Mouse (Mus musculus) CD4-positive helper T cell, adult 2 months (primary cell): ENCODE results near the gene Phospho1.
"Not testable (repeated sequence)": the region's sequence is repeated elsewhere in the genome, so short reads cannot be mapped to it uniquely, and the experiment has no call there.

Experiments used
- DNase-seq: peaks from one replicate; pipeline ENCODE4 v3.0.0-alpha.2; 2012; ENCODE audit warnings: low read depth, missing footprints, low spot score

Phospho1 gene

GRCm38 (mm10) chr11:95859468-95859855 lies 35.2 kb downstream of the Phospho1 start:
- peak; percentile 76 for DNase-seq

GRCm38 (mm10) chr11:95860071-95860490 lies 35.8 kb downstream of the Phospho1 start:
- DNase-seq: no peak

- no peak for DNase-seq
Observed at GRCm38 (mm10) chr11:95861397-95861796, 37.1 kb downstream of the Phospho1 start.

DNA sequence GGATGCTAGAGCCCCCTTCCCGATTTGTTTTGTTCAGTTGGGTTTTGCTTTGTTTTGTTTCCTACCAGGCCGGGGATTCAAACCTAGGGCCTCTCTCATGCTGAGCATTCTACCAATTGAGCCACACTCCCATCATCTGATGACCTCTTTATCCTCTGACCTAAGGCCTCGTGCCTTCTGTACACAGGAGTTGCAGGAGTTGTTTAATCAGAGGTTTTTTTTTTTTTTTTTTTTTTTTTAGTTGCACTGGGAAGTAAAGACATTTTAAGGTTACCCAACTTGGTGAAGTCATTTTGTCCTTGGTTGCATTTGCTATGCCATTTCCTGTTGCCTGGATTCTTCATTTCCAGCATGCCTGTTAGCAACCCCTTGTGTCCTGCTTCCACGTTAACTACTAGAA lies 45.1 kb downstream of the Phospho1 start:
- no peak for DNase-seq

- no peak for DNase-seq
Observed at GRCm38 (mm10) chr11:95869918-95870470, 45.7 kb downstream of the Phospho1 start.

- DNase-seq: peak; percentile 23
Observed at GRCm38 (mm10) chr11:95875804-95876203, 51.5 kb downstream of the Phospho1 start.

DNA sequence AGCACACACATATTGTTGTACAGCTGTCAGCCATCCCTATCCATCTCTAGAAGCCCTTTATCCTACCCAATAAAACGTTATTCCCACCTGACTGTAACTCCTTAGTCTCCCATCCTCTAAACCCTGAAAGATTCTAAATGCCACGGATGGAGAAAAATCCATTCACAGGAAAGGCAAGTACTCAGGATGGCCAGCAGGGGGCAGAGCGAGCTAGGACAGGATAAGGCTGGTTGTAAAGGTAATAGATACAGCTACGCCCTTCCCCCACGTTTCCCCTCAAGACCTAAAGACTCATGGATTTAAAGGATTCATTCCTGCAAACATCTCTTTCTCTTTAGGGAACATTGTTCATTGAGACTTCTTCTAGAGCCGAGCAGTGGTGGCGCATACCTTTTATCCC lies 52.0 kb downstream of the Phospho1 start:
- peak; percentile 58 for DNase-seq

- DNase-seq: not testable (repeated sequence)
Observed at GRCm38 (mm10) chr11:95879861-95880260, 55.6 kb downstream of the Phospho1 start.
